Mouse (Mus musculus) MEL (cell line): ENCODE results near the gene Map3k6. TPM values are rescaled to one million over a fixed set of nuclear protein-coding genes. Genes with fewer than 3 reads are reported as not detected.

Experiments
- DNase-seq: peaks from one replicate; pipeline ENCODE4 v3.0.0; 2011; ENCODE audit warnings: low read depth, low spot score
- H3K27ac ChIP-seq: 2 replicates; pipeline ENCODE4 v1.5.1; 2012; ENCODE audit warnings: low read depth, mild to moderate bottlenecking, control low read depth, low read length, moderate library complexity; ENCODE audit not compliant: control insufficient read depth
- H3K27me3 ChIP-seq, 2 experiments: fragments of 150-350 bp in 1 of 2; sonication (generic) in 1 of 2; 2 replicates each; pipeline ENCODE4 v1.6.1; 2012; ENCODE audit warnings: low read length in 2 of 2, mild to moderate bottlenecking in 2 of 2, improper control_type of control experiment in 1 of 2, moderate library complexity in 1 of 2; ENCODE audit not compliant: insufficient read depth in 2 of 2, control insufficient read depth in 1 of 2
- H3K36me3 ChIP-seq, 2 experiments: 2 replicates each; pipeline ENCODE4 v1.6.1; 2012 to 2014; ENCODE audit warnings: low read length in 2 of 2, improper control_type of control experiment in 1 of 2, inconsistent platforms in 1 of 2, mild to moderate bottlenecking in 1 of 2; ENCODE audit not compliant: insufficient read depth in 2 of 2, control insufficient read depth in 1 of 2
- H3K4me1 ChIP-seq, 2 experiments: fragments of 150-350 bp in 1 of 2; sonication (generic) in 1 of 2; 2 replicates each; pipeline ENCODE4 v1.6.1; 2012; ENCODE audit warnings: low read length in 2 of 2, improper control_type of control experiment in 1 of 2, mild to moderate bottlenecking in 1 of 2; ENCODE audit not compliant: insufficient read depth in 2 of 2, control insufficient read depth in 1 of 2
- H3K4me3 ChIP-seq, 2 experiments: fragments of 150-350 bp in 1 of 2; sonication (generic) in 1 of 2; 2 replicates each; pipeline ENCODE4 v1.5.1; 2012; ENCODE audit warnings: low read depth in 2 of 2, low read length in 2 of 2, mild to moderate bottlenecking in 2 of 2, moderate library complexity in 2 of 2, control low read depth in 1 of 2, improper control_type of control experiment in 1 of 2; ENCODE audit not compliant: control insufficient read depth in 1 of 2, insufficient read depth in 1 of 2
- H3K79me2 ChIP-seq: 2 replicates; pipeline ENCODE4 v1.6.1; 2012; ENCODE audit warnings: mild to moderate bottlenecking, low read length, moderate library complexity; ENCODE audit not compliant: control insufficient read depth, poor library complexity, insufficient read depth
- H3K9ac ChIP-seq: 2 replicates; pipeline ENCODE4 v1.6.1; 2012; ENCODE audit warnings: low read depth, mild to moderate bottlenecking, control low read depth, low read length, moderate library complexity; ENCODE audit not compliant: control insufficient read depth, poor library complexity, severe bottlenecking
- H3K9me3 ChIP-seq: fragments of 150-350 bp; sonication (generic); replicated peaks from 2 replicates; pipeline ENCODE4 v1.6.1; 2012; ENCODE audit warnings: mild to moderate bottlenecking, low read length, improper control_type of control experiment, moderate library complexity; ENCODE audit not compliant: insufficient read depth
- BHLHE40 ChIP-seq: IDR thresholded peaks from 2 replicates; pipeline ENCODE4 v1.6.1; 2012; ENCODE audit warnings: low read depth, mild to moderate bottlenecking, inconsistent platforms, low read length, improper control_type of control experiment, borderline replicate concordance
- ELF1 ChIP-seq: IDR thresholded peaks from 2 replicates; pipeline ENCODE4 v1.6.1; 2014; ENCODE audit warnings: low read depth, mild to moderate bottlenecking, inconsistent platforms, low read length, improper control_type of control experiment, moderate library complexity
- ETS1 ChIP-seq: IDR thresholded peaks from 2 replicates; pipeline ENCODE4 v1.6.1; 2012; ENCODE audit warnings: low read depth, mild to moderate bottlenecking, inconsistent platforms, low read length, improper control_type of control experiment, moderate library complexity
- GATA1 ChIP-seq: IDR thresholded peaks from 2 replicates; pipeline ENCODE4 v1.6.1; 2011; ENCODE audit warnings: low read depth, low read length, improper control_type of control experiment
- JUND ChIP-seq: IDR thresholded peaks from 2 replicates; pipeline ENCODE4 v1.6.1; 2011; ENCODE audit warnings: low read depth, mild to moderate bottlenecking, improper control_type of control experiment, low read length
- MAX ChIP-seq: IDR thresholded peaks from 2 replicates; pipeline ENCODE4 v1.6.1; 2011; ENCODE audit warnings: low read length, improper control_type of control experiment
- MAZ ChIP-seq: IDR thresholded peaks from 2 replicates; pipeline ENCODE4 v1.6.1; 2012; ENCODE audit warnings: low read depth, mild to moderate bottlenecking, inconsistent platforms, low read length, improper control_type of control experiment
- MEF2A ChIP-seq: IDR thresholded peaks from 2 replicates; pipeline ENCODE4 v1.6.1; 2014; ENCODE audit warnings: low read depth, mild to moderate bottlenecking, inconsistent platforms, low read length, improper control_type of control experiment; ENCODE audit not compliant: poor library complexity, insufficient replicate concordance, severe bottlenecking; ENCODE audit errors: extremely low read depth
- NRF1 ChIP-seq: IDR thresholded peaks from 2 replicates; pipeline ENCODE4 v1.6.1; 2014; ENCODE audit warnings: low read depth, mild to moderate bottlenecking, inconsistent platforms, low read length, improper control_type of control experiment, moderate library complexity; ENCODE audit not compliant: poor library complexity, insufficient read depth, severe bottlenecking
- POLR2AphosphoS5 ChIP-seq: IDR thresholded peaks from 2 replicates; pipeline ENCODE4 v1.6.1; 2012; ENCODE audit warnings: low read depth, borderline replicate concordance, mild to moderate bottlenecking, inconsistent platforms, low read length, moderate library complexity, mixed read lengths
- RCOR1 ChIP-seq: IDR thresholded peaks from 2 replicates; pipeline ENCODE4 v1.6.1; 2012; ENCODE audit warnings: low read depth, mild to moderate bottlenecking, inconsistent platforms, low read length, improper control_type of control experiment
- SIN3A ChIP-seq: IDR thresholded peaks from 2 replicates; pipeline ENCODE4 v1.6.1; 2012; ENCODE audit warnings: low read length, improper control_type of control experiment, inconsistent platforms
- TAL1 ChIP-seq: IDR thresholded peaks from 2 replicates; pipeline ENCODE4 v1.6.1; 2012; ENCODE audit warnings: mild to moderate bottlenecking, inconsistent platforms, low read length, moderate library complexity, mixed read lengths
- ZMIZ1 ChIP-seq: IDR thresholded peaks from 2 replicates; pipeline ENCODE4 v1.6.1; 2012; ENCODE audit warnings: low read depth, mild to moderate bottlenecking, inconsistent platforms, low read length, improper control_type of control experiment, moderate library complexity
- ZNF384 ChIP-seq: IDR thresholded peaks from 2 replicates; pipeline ENCODE4 v1.6.1; 2012; ENCODE audit warnings: low read depth, mild to moderate bottlenecking, inconsistent platforms, low read length, improper control_type of control experiment
- polyA plus RNA-seq, 2 experiments: library from polyadenylated mRNA; stranded (reverse) in 1 of 2; unstranded in 1 of 2; fragments of >175 nt in 1 of 2; fragments of >200 nt in 1 of 2; gene quantifications; 2 replicates each; pipeline versions ENCODE4 v1.2.1 to v1.2.4; 2012; ENCODE audit warnings: low replicate concordance in 2 of 2, low read depth in 1 of 2; ENCODE audit not compliant: insufficient read length in 2 of 2, insufficient read depth in 1 of 2, missing spikeins in 1 of 2
- total RNA-seq: library from RNA; depleted of rRNA; stranded (reverse); fragments of 300-350 nt; gene quantifications from 2 replicates; pipeline ENCODE4 v1.2.3, GENCODE M21; 2012

Gene Map3k6
- total and polyA plus RNA-seq, 3 experiments: 19.1 to 21.9 TPM; not detected in 1

DNA sequence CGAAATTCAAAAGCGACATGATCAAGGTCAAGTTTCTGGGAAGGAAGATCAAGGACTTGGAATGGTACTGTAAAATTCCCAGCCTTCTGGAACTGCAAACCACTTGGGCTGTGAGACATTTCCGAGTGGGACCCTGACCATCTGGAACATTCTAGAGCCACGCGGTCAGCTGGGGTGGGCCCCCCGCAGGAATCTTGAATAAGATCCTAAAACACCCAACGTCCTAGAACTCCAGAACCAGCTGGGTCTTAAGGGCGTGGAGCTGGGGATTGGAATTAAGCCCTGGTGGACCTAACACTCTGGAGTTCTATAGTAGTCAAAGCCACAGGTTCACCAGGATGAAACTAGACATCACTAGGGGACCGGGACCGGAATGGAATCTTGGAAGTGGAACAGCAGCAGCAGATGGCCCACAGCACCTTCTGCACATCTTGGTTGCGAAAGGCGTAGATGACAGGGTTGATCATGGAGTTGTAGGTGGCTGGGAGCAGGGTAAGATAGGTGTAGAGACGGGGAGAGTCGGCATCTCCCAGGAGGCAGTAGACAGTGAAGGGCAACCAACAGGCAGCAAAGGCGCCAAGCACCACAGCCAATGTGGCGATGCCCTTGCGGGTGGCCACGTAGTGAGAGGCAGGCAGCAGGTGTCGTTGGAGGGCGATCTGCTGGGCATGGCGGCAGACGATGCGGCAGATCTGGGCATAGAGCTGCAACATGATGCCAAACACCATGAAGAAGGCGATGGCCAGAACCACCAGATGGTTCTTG, 30.4 kb upstream of the Map3k6 start:
- Histone ChIP-seq H3K27ac (no peak overlapping the region), H3K9ac (no peak overlapping the region), H3K36me3 (no peaks in the 10 kb centered on the region), H3K79me2 (no peaks in the 10 kb centered on the region), H3K27me3 (no peaks in the 10 kb centered on the region), H3K4me3 (no peak overlapping the region), H3K4me1 (peaks cover 2 to 11% of the 10 kb centered on the region in 2 experiments; a peak in 2 of 4 replicates), H3K9me3 (no peaks in the 10 kb centered on the region)
- no peak for TF ChIP-seq MAX
- no peak for TF ChIP-seq JUND
- TF ChIP-seq RCOR1: no peak
- TF ChIP-seq GATA1: no peak
- no peak for TF ChIP-seq MEF2A
- TF ChIP-seq TAL1: no peak
- TF ChIP-seq BHLHE40: no peak
- TF ChIP-seq ETS1: no peak
- TF ChIP-seq ZMIZ1: no peak
- DNase-seq: no peak

DNA sequence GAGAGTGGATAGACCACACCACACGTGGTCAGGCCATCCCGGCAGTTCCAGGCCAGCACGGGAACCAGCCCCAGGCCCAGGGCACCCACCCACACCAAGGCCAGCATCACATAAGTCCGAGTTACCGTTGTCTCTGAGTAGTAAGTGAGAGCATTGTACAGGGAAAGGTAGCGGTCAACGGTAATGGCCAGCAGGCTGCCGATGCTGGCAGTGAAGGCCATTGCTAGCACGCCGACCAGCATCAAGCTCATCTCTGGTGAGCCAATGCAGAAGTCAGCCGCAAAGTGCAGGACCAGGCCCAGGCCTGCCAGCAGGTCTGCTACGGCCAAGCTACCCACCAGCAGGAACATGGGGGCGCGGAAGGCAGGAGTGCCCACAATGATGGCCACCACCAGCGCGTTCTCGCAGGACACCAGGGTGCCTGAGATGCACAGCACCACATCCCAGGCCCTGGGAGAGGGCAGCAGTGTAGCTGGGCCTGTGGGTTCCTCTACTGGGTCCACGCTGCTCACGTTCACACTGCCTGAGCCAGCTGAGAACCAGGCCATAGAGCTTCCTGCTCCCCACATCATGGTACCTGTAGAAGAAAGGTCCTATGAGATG, 29.7 kb upstream of the Map3k6 start:
- H3K4me1 ChIP-seq: peaks cover 2 to 11% of the 10 kb centered on the region in 2 experiments; a peak in 2 of 4 replicates
- H3K4me3 ChIP-seq: no peak overlapping the region
- no peak for DNase-seq
- no peaks in the 10 kb centered on the region for H3K79me2 ChIP-seq
- TF ChIP-seq MAZ (no peak), NRF1 (no peak), ELF1 (no peak), ZNF384 (no peak), RCOR1 (no peak), POLR2AphosphoS5 (no peak), SIN3A (no peak)
- TF ChIP-seq, all 39 proteins: peak for 0
- H3K9ac ChIP-seq: no peak overlapping the region
- no peaks in the 10 kb centered on the region for H3K27me3 ChIP-seq
- H3K36me3 ChIP-seq: no peaks in the 10 kb centered on the region
- no peak overlapping the region for H3K27ac ChIP-seq
- no peaks in the 10 kb centered on the region for H3K9me3 ChIP-seq
